Mouse (Mus musculus) hindbrain, postnatal 0 days (tissue): Measurements from ENCODE around the gene Tmem243. TPM values are rescaled to one million over a fixed set of nuclear protein-coding genes. Genes with fewer than 3 reads are reported as not detected.

Source experiments
- ATAC-seq: fragments of 200-750 bp; cut with Nextera tagmentation; 2 replicates; pipeline ENCODE4 v1.8.0; 2017; ENCODE audit warnings: mild to moderate bottlenecking, moderate TSS enrichment, moderate library complexity
- DNase-seq: peaks from one replicate; pipeline ENCODE4 v3.0.0-alpha.2; 2015; ENCODE audit warnings: low spot score
- H3K27ac ChIP-seq: fragments of 300-500 bp; sonication (generic); 2 replicates; pipeline ENCODE4 v1.5.1; 2014; ENCODE audit warnings: mild to moderate bottlenecking
- H3K27me3 ChIP-seq: fragments of 300-500 bp; sonication (generic); 2 replicates; pipeline ENCODE4 v1.6.1; 2014; ENCODE audit warnings: low read length, mixed read lengths; ENCODE audit not compliant: insufficient read depth
- H3K36me3 ChIP-seq: fragments of 300-500 bp; sonication (generic); 2 replicates; pipeline ENCODE4 v1.6.1; 2014; ENCODE audit warnings: low read length, mixed read lengths; ENCODE audit not compliant: insufficient read depth
- H3K4me1 ChIP-seq: fragments of 300-500 bp; sonication (generic); 2 replicates; pipeline ENCODE4 v1.6.1; 2014; ENCODE audit warnings: antibody characterized with exemption, low read length, mixed read lengths; ENCODE audit not compliant: insufficient read depth
- H3K4me2 ChIP-seq: fragments of 300-500 bp; sonication (generic); 2 replicates; pipeline ENCODE4 v1.6.1; 2014; ENCODE audit warnings: low read depth, mild to moderate bottlenecking, low read length, moderate library complexity, mixed read lengths
- H3K4me3 ChIP-seq: fragments of 300-500 bp; sonication (generic); 2 replicates; pipeline ENCODE4 v1.5.1; 2014; ENCODE audit warnings: low read length
- H3K9ac ChIP-seq: fragments of 300-500 bp; sonication (generic); replicated peaks from 2 replicates; pipeline ENCODE4 v1.6.1; 2014; ENCODE audit warnings: mild to moderate bottlenecking, low read length, moderate library complexity, mixed read lengths
- H3K9me3 ChIP-seq: fragments of 300-500 bp; sonication (generic); 2 replicates; pipeline ENCODE4 v1.6.1; 2016; ENCODE audit warnings: low read length, mixed read lengths
- CTCF ChIP-seq: IDR thresholded peaks from 2 replicates; pipeline ENCODE4 v1.5.1; 2016; ENCODE audit warnings: antibody characterized with exemption, control low read depth, low read depth
- WGBS: fragments of 180-500 bp; shearing (Covaris S2); extraction: QIAGEN DNeasy Blood & Tissue Kit; methylation state at CpG from one replicate; pipeline ENCODE4 v1.1.7; 2014; 5-methylcytosine and 5-hydroxymethylcytosine counted together
- polyA plus RNA-seq: library from polyadenylated mRNA; unstranded; fragments of >200 nt; fragmentation: Nextera tagmentation; extraction: Ambion mirVana; gene quantifications from 2 replicates; pipeline ENCODE4 v1.2.1, GENCODE M21; 2015
- total RNA-seq: library from RNA; depleted of rRNA; stranded (reverse); fragments of >200 nt; gene quantifications from 2 replicates; pipeline ENCODE4 v1.2.3, GENCODE M21; 2014

Tmem243 gene
- total and polyA plus RNA-seq, 2 experiments from 2014 or later, result 6.2 to 14.9 TPM

DNA sequence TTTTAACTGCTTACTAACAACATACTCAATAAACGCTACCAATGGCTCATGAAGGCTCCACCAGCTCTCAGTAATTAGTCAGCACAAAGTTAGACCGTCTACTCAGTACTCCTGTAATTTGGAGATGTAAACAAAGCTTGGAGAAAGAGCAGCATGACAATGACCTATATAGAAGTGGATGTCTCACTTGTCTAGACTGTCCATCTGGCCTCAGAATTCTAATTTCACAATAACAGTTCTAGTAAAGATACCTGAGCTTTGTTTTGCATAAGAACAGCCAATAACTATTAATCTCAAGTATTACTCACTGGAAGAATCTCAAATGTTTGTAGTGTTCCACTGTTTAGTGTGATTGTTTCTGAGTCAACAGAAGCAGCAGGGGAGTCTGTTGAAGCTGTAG lies 23.7 kb downstream of the Tmem243 start:
- no peak for TF ChIP-seq CTCF
- 84% methylated on average over 2 of the region's 2 CpGs for whole genome bisulfite sequencing
- H3K27me3 ChIP-seq, result no peaks in the 10 kb centered on the region

DNA sequence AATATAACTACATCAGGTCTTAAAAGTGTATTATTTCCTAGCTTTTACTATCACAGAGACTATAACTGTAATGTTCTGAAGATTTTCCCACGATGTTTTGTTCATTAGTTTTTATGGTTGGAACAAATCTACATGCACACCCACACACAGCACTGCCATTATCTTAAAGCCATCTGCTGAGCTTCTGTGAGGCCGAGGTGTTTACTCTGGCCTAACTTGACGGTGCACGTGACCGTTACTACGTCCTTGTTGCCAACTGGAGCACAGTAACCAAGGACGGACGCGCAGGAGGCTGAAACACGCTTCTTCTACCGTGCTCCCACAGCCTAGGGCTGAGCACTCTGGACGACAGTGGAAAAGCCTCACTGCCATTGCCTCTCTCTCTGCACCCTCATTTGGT lies 28.1 kb downstream of the Tmem243 start:
- H3K4me2 ChIP-seq, result no peak overlapping the region
- DNase-seq (no peak), ATAC-seq (no peak)
- H3K4me3 ChIP-seq, result no peak overlapping the region
- no peaks in the 10 kb centered on the region for H3K9me3 ChIP-seq
- H3K27me3 ChIP-seq, result no peaks in the 10 kb centered on the region
- no peak for TF ChIP-seq CTCF
- no peak overlapping the region for H3K27ac ChIP-seq
- H3K4me1 ChIP-seq, result no peaks in the 10 kb centered on the region
- no peak overlapping the region for H3K9ac ChIP-seq
- peaks cover 31% of the 10 kb centered on the region for H3K36me3 ChIP-seq
- WGBS, result 93% methylated on average over 12 of the region's 12 CpGs

More for the DNA sequence above, 23.7 kb downstream of the Tmem243 start:
- Histone ChIP-seq H3K4me2 (no peak overlapping the region), H3K27ac (no peak overlapping the region), H3K4me1 (no peaks in the 10 kb centered on the region), H3K9ac (no peak overlapping the region), H3K36me3 (peaks cover 48% of the 10 kb centered on the region), H3K4me3 (no peak overlapping the region), H3K9me3 (no peaks in the 10 kb centered on the region)
- ATAC-seq (no peak), DNase-seq (no peak)

DNA sequence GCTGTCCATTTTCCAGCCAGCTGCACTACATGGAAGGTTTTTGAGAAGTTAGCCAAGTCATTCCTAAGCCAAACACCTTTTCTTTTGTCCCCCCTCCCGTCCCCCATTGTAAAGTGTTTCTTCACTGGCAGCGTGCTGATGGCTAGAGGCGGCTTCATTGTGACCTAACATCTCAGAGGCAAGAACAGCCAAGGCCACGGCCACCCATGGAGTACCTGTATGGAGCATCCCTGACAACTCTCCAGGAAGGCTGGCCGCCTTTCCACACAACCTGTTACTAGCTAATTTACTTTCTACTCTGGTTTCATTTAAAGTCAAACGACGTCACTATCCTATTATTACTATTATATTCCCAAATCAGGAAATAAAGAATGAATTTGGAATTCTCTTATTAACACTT lies 31.3 kb downstream of the Tmem243 start:
- ATAC-seq (no peak), DNase-seq (no peak)
- Histone ChIP-seq H3K36me3 (peaks cover 33% of the 10 kb centered on the region), H3K27me3 (no peaks in the 10 kb centered on the region), H3K9me3 (no peaks in the 10 kb centered on the region), H3K4me2 (no peak overlapping the region), H3K4me1 (no peaks in the 10 kb centered on the region), H3K27ac (no peak overlapping the region), H3K9ac (no peak overlapping the region), H3K4me3 (no peak overlapping the region)
- WGBS, result 73% methylated on average over 7 of the region's 7 CpGs
- no peak for TF ChIP-seq CTCF

DNA sequence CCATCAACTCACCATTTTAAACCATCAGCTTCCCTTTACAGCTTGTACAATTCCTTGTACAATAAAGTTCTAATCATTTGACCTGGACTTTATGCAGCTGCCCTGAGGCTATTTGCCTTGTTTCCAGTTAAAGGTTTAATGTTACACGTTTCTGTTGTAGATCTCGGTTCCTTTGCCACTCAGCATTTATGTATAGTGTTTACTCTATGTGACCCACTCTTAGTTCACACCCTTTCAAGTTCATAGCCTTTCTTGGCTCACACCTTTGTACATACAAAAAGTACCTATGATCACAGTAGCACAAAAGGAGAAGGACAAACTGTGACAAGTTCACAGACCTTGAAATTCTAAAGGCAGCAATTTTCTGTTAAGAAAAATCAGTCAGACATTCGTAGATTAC lies 35.1 kb downstream of the Tmem243 start:
- no peak overlapping the region for H3K27ac ChIP-seq
- DNase-seq, result no peak
- no peak overlapping the region for H3K4me2 ChIP-seq
- no peaks in the 10 kb centered on the region for H3K9me3 ChIP-seq
- H3K36me3 ChIP-seq, result peaks cover 24% of the 10 kb centered on the region
- no peaks in the 10 kb centered on the region for H3K27me3 ChIP-seq
- H3K4me3 ChIP-seq, result no peak overlapping the region
- TF ChIP-seq CTCF, result no peak
- no peak overlapping the region for H3K9ac ChIP-seq
- WGBS, result 94% methylated on average over 3 of the region's 3 CpGs
- no peaks in the 10 kb centered on the region for H3K4me1 ChIP-seq
- ATAC-seq, result no peak

DNA sequence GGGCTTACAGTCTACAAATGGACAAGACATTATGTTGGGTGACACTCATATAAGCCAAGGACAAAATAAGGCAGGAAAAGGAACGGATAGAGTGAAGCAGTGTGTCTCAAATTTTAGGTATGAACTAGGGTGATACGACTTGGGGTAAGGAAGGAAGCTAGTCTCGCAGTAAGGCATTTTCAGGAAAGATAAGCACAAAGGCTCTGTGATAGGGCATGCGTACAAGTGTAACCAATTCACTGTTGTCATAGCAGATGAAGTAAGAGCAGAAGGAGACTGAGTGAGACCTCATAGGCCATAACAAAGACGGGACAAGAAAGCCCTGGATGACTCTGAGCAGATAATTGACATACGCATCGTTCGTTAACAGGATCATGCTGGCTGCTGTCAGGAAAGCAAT lies 40.3 kb downstream of the Tmem243 start:
- H3K36me3 ChIP-seq, result peaks cover 20% of the 10 kb centered on the region

DNA sequence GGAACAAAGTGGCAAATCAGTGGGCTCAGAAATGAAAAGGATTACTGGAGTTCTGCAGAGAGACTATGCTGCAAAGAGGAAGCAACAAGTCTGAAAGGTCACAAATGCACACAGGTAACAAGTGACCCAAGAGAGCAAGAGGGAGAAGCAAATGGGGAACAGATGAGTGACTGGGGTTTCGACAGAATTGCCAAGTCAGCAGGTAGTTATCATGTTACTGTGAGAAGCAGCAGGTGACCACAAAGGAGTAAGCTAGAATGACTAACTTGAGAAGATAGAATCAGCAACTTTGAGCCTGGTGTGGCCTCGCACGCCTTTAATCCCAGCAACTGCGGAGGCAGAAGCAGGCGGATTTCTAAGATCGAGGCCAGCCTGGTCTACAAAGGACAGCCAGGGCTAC lies 41.9 kb downstream of the Tmem243 start:
- DNase-seq, result no peak
- no peak overlapping the region for H3K4me3 ChIP-seq
- no peak overlapping the region for H3K9ac ChIP-seq
- WGBS, result 91% methylated on average over 6 of the region's 6 CpGs
- no peaks in the 10 kb centered on the region for H3K27me3 ChIP-seq
- H3K9me3 ChIP-seq, result no peaks in the 10 kb centered on the region
- H3K4me1 ChIP-seq, result no peaks in the 10 kb centered on the region
- no peak for TF ChIP-seq CTCF
- no peak overlapping the region for H3K27ac ChIP-seq
- H3K4me2 ChIP-seq, result no peak overlapping the region
- peaks cover 15% of the 10 kb centered on the region for H3K36me3 ChIP-seq
- no peak for ATAC-seq

More for the DNA sequence above, 40.3 kb downstream of the Tmem243 start:
- 85% methylated on average over 8 of the region's 8 CpGs for WGBS
- no peaks in the 10 kb centered on the region for H3K9me3 ChIP-seq
- H3K4me2 ChIP-seq, result no peak overlapping the region
- no peak for TF ChIP-seq CTCF
- H3K27ac ChIP-seq, result no peak overlapping the region
- no peaks in the 10 kb centered on the region for H3K27me3 ChIP-seq
- ATAC-seq (no peak), DNase-seq (no peak)
- H3K4me3 ChIP-seq, result no peak overlapping the region
- H3K4me1 ChIP-seq, result no peaks in the 10 kb centered on the region
- H3K9ac ChIP-seq, result no peak overlapping the region

DNA sequence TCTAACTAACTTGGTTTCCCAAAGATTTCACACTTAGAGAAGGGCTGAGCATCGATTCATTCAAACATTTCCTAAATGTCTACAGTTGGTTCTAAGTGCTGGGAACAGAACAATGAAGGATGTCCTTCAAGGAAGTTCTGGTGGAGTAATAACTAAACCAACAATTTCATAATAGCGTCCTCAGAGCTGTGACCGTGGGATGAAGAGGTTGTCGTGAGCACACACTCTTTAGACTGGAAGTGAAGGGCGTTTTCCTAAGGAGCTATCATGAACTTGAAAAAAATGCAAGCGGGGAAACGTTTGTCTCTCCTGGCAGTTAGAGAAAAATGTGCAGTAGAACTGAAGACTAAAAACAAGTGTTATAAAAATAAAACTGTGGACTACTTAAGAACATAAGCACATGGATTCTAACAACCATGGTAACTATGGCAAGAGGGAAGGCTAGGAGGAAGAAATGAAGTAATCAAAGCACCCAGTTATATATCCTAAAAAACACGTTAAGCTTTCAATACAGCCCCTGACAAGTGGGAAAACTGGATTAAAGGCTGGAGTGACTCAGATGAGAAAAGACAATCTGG lies 48.9 kb downstream of the Tmem243 start:
- WGBS, result 92% methylated on average over 8 of the region's 8 CpGs
- no peak for DNase-seq
- no peaks in the 10 kb centered on the region for H3K27me3 ChIP-seq
- no peak for ATAC-seq
- H3K9ac ChIP-seq, result no peak overlapping the region
- H3K4me3 ChIP-seq, result no peak overlapping the region
- peaks cover 8% of the 10 kb centered on the region for H3K36me3 ChIP-seq
- no peaks in the 10 kb centered on the region for H3K9me3 ChIP-seq
- no peak for TF ChIP-seq CTCF
- H3K4me2 ChIP-seq, result no peak overlapping the region
- no peak overlapping the region for H3K27ac ChIP-seq
- H3K4me1 ChIP-seq, result no peaks in the 10 kb centered on the region
